Mouse (Mus musculus) bone marrow, adult 2 months (tissue): ENCODE data around the gene Klhdc3.

Experiments used
- CTCF ChIP-seq: fragments of 200-500 bp; IDR thresholded peaks from 2 replicates; pipeline ENCODE4 v1.5.1; 2011; ENCODE audit warnings: low read length, control low read depth; ENCODE audit not compliant: control insufficient read depth, insufficient read depth
- POLR2A ChIP-seq: fragments of 200-500 bp; IDR thresholded peaks from 2 replicates; pipeline ENCODE4 v1.6.1; 2011; ENCODE audit warnings: low read depth, mild to moderate bottlenecking, control low read depth, low read length, borderline replicate concordance; ENCODE audit not compliant: control insufficient read depth

- no peak for TF ChIP-seq CTCF
- no peak for TF ChIP-seq POLR2A
Measured at GRCm38 (mm10) chr17:46661981-46662380, 18.7 kb downstream of the Klhdc3 start.
